Mouse (Mus musculus): ENCODE data around the gene Bace1.
"Not testable (repeated sequence)": the region's sequence is repeated elsewhere in the genome, so short reads cannot be mapped to it uniquely, and the experiment has no call there.

Bace1 gene

DNA sequence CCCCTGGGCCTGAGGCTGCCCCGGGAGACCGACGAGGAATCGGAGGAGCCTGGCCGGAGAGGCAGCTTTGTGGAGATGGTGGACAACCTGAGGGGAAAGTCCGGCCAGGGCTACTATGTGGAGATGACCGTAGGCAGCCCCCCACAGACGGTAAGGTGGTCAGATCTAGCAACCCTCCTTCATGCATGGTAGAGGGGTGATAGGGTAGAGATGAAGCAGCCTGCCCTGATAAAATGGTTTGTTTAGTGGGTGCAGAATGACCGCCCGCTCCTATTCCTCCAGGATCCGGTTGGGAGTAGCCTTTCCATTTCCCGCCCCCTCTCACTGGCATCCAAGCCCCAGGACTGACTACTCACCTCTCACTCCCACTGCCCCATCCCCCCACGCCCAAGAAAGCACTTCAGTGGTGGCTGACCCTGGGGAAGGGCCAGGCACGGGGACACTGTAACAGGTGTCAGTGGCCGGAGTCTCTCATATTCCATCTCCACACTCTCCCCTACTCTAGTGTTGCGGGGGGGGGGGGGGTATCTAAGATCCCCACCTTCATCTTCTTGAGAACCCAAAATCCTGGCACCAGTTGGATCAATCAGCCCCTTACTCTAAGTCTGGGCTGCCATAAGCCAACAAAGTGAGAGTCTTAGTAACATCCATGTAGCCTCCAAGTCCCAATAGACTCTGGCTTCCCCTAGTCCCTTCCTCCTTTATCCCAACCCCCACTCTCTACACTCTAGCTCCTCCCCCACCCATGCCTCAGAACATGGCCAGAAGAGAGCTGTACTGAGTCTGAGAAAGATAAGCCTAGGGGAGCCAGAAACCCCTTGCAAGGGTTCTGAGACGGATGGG is 980 bp downstream of the Bace1 start:
- no peak for DNase-seq

DNA sequence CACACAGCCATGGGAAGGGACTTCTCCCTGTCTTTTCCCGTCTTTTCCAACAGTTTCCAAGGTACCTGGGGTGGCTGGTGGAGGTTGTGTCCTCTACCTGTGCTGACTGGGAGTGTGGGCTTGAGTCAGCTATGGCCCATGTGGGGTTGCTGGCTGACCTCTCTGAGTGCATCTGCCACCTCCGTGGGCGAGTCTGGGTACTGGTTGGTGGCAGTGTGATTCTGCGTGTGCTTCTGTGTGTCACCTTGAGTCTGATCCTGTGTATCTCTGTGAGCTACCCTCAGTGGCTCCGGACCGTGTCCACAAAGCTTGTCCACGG is 1.6 kb downstream of the Bace1 start:
- DNase-seq: no peak

DNA sequence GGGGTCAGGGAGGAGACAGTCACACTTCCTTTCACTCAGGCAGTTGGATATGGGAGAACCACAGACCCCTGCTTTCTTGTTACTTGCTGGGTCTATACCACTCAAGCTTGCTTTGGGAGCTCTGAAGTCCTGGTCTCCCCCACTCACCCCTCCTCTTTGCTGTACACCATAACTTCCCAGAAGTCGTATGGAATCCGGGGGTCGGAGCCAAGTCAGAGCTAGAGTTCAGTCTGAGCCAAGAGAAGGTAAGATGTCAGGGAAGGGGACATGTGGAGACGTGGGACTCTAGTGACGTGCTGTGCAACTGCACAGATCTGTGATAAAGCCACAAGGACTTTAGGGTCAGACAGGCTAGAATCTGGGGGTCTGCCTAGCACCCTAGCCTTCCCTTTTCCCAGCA is 2.0 kb downstream of the Bace1 start:
- no peak for DNase-seq

DNA sequence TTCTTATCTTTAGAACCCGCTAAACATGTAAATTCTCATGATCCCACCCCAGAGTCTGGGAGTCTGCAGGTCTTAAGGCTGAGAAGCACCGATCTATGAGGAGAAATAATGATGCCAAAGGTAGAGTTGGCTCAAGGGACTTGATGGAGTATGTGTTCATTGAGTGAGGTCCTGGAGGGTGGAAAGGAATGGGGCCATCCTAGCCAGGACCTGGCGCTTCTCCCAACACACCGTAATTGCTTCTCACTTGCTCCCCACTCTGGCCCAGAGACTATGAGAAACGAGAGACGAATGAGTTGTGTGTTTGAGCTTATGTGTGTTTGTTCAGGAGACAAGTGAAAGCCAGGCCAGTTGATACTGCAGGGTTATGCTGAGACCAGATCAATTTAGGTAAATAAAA is 3.1 kb downstream of the Bace1 start:
- no peak for DNase-seq

DNA sequence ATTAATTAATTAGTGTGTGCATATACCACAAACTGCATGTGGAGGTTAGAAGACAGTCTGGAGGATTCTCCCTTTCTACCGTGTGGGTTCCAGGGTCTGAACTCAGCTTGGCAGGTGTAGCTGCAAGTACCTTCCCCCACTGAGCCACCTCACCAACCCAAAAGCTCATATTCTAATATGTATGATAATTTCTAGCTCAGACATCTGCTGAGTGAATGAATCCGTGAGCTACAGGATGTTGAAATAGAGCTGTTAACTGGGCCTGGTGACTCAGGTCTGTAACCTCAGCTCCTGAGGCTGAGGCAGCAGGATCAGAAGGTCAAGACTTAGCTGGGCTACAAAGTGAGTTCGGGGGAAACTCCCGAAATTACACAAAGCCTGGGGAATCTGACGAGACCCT is 4.6 kb downstream of the Bace1 start:
- DNase-seq: no peak

DNA sequence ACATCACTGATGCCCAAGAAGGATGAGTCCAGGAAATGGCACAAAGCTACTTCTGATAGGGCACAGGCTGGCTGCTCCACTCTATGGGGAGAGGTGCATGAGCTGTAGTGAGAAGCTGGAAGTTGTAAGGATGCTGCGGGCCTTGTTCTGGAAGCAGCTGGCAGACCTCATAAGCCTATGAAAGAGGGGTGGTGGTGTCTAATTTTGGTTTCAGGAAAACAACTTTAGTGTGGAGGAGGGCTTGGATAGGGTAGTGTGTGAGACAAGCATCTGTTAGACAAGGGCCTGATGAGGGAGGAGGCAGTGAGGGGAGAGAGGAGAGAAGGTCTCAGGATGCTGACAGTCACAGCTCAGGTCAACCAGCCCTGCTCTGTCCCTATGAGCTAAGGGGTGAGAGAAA is 5.4 kb downstream of the Bace1 start:
- DNase-seq: no peak

DNA sequence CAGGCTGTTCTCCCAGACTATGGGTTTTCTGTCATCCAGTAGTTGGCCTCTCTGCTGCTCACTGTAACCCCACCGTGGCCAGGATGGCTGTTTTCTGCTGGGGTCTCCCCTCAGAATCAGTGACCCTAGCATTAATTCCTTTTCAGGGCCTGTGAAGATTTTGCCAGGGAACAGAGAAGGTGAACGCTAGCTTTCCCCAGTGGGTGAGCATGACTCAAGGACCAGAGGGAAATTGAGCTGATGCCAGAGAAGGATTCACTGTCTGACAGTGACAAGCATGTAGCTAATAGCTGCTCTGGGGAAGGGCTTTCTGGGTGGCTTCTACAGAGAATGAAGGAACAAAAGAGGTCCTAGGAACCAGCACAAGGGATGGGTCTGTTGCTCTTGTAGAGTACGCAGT is 7.2 kb downstream of the Bace1 start:
- DNase-seq: no peak

DNA sequence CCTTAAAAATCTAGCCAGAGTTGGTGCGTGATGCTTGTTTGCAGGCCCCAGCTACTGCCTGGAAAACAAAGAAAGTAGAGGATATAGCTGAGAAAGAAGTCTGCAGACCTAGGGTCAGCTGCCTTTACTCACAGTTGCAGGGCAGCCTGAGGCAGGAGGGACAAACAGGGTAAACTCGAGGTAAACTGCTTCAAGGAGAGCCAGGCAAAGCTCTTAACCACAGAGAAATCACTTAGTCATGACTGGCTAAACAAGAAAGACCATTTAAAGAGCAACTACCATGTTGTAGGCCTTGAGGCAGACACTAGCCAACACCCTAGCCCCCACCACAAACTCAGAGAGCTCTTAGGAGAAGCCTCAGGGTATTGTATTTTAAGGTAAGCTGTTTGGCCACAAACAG is 7.8 kb downstream of the Bace1 start:
- DNase-seq: not testable (repeated sequence)

DNA sequence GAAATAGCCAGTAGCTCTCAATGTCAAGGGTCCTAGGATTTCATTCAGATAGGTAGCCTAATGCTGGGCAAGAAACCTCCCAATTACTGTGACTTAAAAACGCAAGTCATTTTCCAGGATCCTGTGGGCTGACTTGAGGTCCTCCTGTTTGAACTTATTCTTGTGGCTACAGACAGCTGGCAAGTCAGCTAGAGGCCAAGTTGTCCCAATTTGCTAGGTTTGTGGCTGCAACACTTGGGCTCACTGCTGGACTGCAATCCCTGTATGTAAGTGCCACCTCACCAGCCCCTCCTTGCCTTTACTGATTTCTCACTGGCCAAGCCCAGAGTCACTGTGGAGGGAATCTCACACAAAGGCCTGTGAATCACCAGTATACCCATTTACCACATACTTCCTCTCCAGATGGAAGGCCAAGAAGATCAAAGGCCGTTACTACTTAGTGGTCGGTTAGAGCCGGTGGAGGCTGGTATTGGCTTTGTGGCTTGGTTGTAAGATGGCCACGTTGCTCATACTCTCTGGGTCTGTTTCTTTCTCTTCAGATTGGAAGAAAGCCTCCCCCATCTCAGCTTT is 8.6 kb downstream of the Bace1 start:
- no peak for DNase-seq

DNA sequence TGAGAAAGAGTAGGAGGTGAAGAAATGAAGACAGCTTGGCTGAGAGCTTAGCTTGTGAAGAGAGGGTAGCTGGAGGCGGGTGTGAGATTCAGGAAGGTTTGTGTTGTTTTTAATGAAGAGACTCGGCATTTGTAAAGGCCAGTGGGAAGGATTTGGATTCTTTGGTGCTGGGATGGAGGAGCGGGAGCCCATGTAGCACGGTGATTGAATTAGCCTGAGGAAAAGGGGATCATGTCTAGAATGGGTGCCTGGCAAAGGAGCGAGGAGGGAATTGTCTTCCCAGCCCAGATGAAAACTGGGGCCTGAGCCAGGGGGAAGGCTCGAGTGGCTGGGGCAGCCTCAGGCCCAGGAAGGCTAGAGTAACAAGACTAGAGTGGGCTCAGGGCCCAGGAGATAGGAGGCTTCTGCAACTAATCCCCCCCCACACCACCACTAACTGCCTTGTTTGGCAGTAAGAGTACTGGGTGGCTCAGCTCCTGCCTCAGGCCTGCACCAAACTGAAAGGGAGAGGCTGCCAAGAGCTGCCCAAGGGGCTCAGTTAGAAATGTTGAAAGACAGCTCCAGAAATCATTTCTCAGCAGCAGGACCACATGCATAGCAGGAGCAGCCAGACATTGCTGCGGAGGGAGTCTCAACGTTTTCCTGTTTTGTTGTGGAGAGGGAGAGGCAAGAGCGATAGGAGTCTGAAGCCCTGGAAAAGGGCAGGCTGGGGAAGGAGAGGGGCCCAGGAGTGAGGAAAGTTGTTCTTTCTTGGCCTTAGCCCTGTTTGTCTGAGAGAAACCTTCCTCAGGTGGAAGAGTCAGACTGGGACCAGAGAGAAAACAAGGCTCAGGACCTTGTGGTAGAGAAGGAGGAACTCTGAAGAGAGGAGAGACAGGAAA is 11.4 kb downstream of the Bace1 start:
- no peak for DNase-seq

DNA sequence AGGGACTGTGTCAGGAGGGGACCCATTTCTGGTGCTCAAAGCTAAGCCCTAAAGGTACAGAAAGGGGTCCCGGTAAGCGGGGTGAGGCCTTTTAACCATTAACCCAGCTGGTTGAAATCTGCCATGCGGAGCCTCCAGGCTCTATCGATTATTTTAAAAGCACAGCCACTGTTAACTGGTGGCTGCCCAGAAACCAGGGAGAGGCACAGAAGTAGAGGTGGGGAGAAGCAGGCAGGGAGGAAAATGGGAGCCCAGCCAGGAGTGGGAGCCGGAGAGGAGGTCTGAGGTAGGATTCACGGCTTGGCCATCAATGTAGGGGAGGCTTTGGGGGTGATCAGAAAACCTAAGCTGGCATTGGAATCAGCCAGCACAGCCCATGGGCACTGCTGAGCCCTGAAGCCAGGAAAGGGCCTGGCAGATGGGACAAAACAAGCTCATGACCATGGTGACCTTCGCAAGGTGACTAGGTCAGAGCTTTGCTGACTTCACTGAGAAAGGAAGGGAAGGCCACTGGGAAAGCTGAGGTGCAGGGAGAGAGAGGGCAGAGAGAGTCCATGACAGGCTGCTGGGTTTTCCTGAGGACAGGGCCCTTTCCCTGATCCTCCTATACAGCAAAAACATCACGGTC is 12.3 kb downstream of the Bace1 start:
- no peak for DNase-seq

DNA sequence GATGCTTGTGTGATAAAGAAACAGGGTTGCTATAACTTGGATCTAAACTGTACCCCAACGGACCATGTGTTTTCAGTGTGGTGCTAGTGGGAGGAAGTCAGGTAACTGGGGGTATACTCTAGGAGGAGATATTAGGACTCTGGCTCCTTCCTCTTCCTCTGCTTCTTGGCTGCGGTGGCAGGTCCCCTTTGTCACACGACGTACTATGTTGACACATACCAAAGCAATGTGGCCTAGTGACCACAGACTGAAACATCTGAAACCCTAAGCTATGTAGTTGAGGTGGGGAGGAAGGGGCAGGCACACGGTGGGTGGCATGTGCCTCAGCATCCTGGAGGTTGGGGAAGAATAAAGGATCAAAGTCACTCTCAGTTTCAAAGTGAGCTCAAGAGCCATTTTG is 12.9 kb downstream of the Bace1 start:
- DNase-seq: no peak

DNA sequence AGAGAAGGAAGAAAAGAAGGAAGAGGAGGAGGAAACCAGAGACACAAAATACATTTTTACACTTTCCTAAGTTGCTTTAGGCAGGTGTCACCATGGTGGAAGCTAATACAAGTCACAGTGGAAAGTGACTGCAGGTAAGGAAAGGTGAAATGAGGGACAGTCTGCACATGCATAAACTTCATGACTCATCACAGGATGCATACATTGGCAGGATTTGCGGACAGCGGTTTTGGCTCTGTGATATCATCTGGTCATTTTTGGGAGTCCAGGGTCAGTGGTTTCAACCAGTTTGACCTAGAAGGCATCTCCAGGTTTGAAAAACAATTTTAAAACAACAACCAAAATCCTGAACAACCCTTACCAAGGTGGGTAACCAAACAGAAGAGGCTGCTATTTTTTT is 13.4 kb downstream of the Bace1 start:
- no peak for DNase-seq

DNA sequence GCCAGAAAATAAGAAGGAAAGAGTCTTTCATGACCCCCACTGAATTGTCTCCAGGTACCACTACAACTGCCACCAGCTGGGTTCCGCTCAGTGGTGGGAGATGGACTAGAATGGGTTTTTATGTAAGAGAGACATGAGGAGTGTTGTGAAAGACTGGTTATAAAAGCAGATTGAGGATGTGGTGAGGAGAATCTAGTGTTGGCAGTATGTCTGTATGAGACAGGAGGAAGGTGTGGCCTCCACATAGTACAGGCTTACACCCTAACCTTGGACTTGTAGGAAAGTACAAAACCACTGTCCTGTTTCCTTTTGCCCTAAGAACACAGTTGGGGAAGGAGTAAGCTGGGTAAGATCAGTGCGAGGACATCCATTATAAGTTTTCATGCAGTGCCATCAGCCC is 15.3 kb downstream of the Bace1 start:
- DNase-seq: no peak

DNA sequence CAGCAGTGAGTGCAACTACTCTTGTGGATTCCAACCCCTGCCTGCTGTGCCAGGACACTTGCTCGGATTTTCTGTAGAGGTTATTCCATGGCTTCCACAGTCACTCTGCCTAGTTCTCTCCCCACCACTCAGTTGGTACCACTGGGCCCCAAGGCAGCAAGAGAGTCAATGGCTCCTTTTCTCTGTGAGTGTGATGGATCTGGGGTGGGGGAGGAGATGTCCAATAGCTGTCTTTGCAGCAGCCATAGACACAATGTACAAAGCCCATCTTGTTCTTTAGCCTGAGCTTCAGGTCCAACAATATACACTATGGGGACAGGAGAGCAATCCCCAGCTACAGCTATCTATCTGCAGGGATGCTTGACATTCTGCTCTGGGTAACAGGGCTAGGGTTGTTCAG is 15.8 kb downstream of the Bace1 start:
- DNase-seq: no peak

DNA sequence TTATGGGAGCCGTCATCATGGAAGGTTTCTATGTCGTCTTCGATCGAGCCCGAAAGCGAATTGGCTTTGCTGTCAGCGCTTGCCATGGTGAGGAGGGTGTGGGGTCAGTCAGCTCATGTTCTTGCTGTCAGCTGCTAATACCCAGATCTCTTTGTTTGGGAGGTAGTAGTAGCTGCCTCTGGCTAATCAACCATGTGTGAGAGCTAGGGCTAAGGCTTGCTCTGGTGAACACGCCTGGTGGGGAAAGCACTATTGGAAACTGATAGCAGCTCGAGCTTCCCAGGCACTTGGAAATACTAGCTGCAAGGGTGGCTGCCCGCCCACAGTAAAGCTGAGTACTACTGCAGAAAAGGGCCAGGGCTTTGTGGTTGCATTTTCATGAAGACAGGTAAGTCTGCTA is 21.0 kb downstream of the Bace1 start:
- no peak for DNase-seq

DNA sequence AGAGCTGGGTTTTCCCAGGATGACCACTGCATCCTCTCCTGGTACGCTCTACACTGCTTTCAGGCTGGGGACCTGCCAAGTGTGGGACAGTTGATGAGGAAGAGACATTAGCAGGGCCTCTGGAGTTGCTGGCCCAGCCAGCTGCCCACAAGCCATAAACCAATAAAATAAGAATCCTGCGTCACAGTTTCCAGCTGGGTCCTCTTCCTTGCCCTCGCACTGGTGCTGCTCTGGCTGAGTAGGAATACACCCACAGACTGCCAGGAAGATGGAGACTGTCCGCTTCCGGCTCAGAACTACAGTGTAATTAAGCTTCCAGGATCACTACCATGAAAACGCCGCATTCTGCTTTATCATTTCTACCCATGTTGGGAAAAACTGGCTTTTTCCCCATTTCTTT is 23.4 kb downstream of the Bace1 start:
- DNase-seq: no peak

DNA sequence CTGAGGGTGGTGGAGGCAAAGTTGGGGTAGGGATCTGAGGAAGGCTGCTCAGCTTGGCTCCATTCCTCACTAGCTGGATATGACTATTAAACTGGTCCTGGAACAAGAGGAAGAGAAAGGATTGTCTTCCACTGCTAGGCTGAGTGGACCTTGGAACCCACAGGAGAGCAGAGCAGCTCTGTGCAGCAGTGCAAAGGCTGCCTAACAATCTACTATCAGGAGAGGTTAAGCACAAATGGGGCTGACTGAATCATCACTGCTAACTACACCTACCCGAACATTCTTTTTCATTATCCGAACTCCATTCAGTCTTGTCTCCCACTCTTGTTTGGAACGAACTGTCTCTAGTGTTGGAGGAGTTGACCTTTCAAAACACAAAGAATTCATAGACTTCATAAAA is 30.8 kb downstream of the Bace1 start:
- no peak for DNase-seq

DNA sequence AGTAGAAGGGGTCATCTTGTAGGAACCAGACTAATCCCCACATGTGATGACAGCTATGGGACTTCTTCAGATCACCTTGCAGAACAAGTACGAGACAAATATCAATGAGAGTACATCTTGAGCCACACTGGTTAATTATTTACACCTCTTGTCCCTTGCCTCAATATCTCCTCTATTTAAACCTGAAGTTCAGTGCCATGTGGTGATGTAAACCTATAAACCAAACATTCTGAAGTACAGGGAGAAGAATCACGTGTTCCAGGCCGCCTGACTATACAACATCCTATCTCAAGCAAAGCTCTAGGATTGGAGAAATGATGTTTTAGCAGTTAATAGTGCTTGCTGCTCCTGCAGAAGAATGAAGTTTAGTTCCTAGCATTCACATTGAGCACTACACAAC is 31.9 kb downstream of the Bace1 start:
- no peak for DNase-seq

DNA sequence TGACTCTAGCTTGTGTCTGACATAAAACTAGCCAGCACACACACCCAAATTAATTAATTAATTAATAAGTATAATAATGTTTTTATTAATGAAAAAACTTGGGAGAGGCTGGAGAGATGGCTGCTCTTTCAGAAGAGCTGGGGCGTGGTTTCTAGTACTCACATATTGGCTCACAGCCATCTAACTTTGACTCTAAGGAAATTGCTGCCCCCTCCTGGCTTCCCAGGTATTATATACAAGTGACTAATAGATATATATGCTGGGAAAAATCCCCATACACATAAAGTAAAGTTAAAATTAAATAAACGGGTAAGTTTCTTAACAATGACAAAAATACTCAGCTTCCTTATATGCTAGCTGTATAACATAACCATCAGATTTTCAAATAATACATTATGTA is 39.5 kb downstream of the Bace1 start:
- DNase-seq: no peak

DNA sequence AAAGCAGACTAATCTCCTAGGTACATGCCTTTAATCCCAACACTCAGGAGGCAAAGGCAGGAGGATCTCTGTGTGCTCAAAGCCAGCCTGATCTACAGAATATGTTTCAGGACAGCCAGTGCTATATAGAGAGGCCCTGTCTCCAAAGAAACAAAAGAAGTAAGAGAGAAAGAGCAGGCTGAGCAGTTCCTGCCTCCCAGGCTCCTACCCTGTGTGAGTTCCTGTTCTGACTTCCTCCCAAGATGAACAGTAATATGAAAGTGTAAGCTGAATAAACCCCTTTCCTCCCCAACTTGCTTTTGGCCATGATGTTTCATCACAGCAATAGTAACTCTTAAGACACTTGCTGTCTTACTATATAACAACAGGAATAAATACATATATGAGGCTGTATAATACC is 55.3 kb downstream of the Bace1 start:
- DNase-seq: no peak

DNA sequence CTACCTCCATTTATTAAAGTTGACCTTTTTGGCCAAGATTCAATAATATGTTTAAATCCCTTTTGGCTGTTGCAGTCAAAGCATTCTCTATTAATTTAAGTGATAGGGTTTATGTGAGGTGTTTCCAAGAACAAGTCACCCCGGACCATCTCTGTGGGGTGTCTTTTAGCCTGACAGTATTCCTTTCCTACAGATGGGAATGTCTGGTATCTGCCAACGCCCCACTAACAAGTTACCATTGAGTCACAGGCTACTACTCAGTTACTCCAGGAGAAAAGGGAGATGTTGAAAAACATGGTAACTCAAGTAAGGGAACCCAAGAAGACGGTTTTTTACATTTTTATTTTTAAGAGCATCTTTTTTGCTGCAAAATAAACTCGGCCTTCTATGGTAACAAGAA is 66.8 kb downstream of the Bace1 start:
- DNase-seq: no peak

DNA sequence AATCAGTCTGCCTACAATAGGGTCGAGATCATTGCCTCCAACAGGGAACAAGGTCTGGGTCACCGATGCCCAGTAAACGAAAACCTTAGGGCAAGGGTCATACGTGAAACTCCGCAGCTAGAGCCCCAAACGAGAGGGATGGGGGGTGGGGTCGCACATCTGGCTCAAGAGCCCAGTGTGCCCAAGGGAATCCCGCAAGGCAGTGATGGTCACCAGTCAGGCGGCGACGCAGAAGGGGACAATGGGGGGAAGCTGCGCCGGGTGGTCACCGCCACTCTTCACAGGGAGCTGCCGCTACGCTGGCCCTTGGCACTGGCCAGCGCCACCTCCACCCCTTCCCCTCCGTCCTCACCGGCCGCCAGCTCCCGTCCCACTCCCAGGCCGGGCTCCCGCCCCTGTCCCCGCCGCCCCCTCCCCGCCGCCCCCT is 67.4 kb downstream of the Bace1 start:
- peak; percentile 47 for DNase-seq
